Mouse (Mus musculus) myocyte (in vitro differentiated cells): ENCODE results near the gene Myo15b. TPM values are rescaled to one million over a fixed set of nuclear protein-coding genes. Genes with fewer than 3 reads are reported as not detected.

Experiments
- H3K27me3 ChIP-seq: one replicate; pipeline ENCODE4 v1.6.1; 2011; ENCODE audit not compliant: control insufficient read depth, insufficient read depth, insufficient read length
- H3K36me3 ChIP-seq: one replicate; pipeline ENCODE4 v1.6.1; 2011; ENCODE audit not compliant: control insufficient read depth, insufficient read depth
- H3K4me2 ChIP-seq: one replicate; pipeline ENCODE4 v1.6.1; 2011; ENCODE audit warnings: low read depth, control low read depth
- H3K4me3 ChIP-seq: one replicate; pipeline ENCODE4 v1.5.1; 2011; ENCODE audit warnings: mild to moderate bottlenecking, control low read depth, moderate library complexity
- H3K79me2 ChIP-seq: one replicate; pipeline ENCODE4 v1.6.1; 2011; ENCODE audit not compliant: control insufficient read depth, insufficient read depth
- H3ac ChIP-seq: one replicate; pipeline ENCODE4 v1.6.1; 2011; ENCODE audit not compliant: control insufficient read depth, insufficient read length
- CEBPB ChIP-seq: IDR thresholded peaks from 2 replicates; pipeline ENCODE4 v1.6.1; 2011; ENCODE audit warnings: mild to moderate bottlenecking, moderate library complexity; ENCODE audit not compliant: poor library complexity, insufficient read depth, severe bottlenecking
- E2F4 ChIP-seq: IDR thresholded peaks from one replicate; pipeline ENCODE4 v1.6.1; 2011; ENCODE audit warnings: mild to moderate bottlenecking, control low read depth, moderate library complexity; ENCODE audit not compliant: insufficient read depth
- MAX ChIP-seq: IDR thresholded peaks from one replicate; pipeline ENCODE4 v1.6.1; 2011; ENCODE audit warnings: low read depth, mild to moderate bottlenecking, control low read depth
- MYOD1 ChIP-seq, 3 experiments: IDR thresholded peaks; one replicate each; pipeline ENCODE4 v1.6.1; 2011; ENCODE audit warnings: control low read depth in 2 of 3, low read depth in 2 of 3, mild to moderate bottlenecking in 2 of 3, moderate library complexity in 1 of 3; ENCODE audit not compliant: insufficient read length in 2 of 3, control insufficient read depth in 1 of 3
- MYOG ChIP-seq, 3 experiments: IDR thresholded peaks; one replicate each; pipeline ENCODE4 v1.6.1; 2011; ENCODE audit warnings: control low read depth in 2 of 3, low read depth in 2 of 3, mild to moderate bottlenecking in 2 of 3; ENCODE audit not compliant: insufficient read length in 2 of 3, control insufficient read depth in 1 of 3, insufficient read depth in 1 of 3
- POLR2A ChIP-seq: IDR thresholded peaks from one replicate; pipeline ENCODE4 v1.6.1; 2011; ENCODE audit warnings: low read depth, mild to moderate bottlenecking, control low read depth, moderate library complexity; ENCODE audit not compliant: insufficient read length
- POLR2AphosphoS2 ChIP-seq: IDR thresholded peaks from one replicate; pipeline ENCODE4 v1.6.1; 2011; ENCODE audit warnings: low read depth, control low read depth; ENCODE audit not compliant: insufficient read length
- REST ChIP-seq: IDR thresholded peaks from one replicate; pipeline ENCODE4 v1.6.1; 2011; ENCODE audit warnings: mild to moderate bottlenecking, control low read depth, moderate library complexity; ENCODE audit not compliant: insufficient read depth, insufficient read length
- SRF ChIP-seq: IDR thresholded peaks from one replicate; pipeline ENCODE4 v1.6.1; 2011; ENCODE audit warnings: low read depth; ENCODE audit not compliant: control insufficient read depth, insufficient read length
- TCF12 ChIP-seq: IDR thresholded peaks from one replicate; pipeline ENCODE4 v1.6.1; 2011; ENCODE audit warnings: mild to moderate bottlenecking, control low read depth; ENCODE audit not compliant: poor library complexity, insufficient read depth, severe bottlenecking
- TCF3 ChIP-seq: IDR thresholded peaks from one replicate; pipeline ENCODE4 v1.6.1; 2011; ENCODE audit warnings: low read depth, control low read depth; ENCODE audit not compliant: insufficient read length
- USF1 ChIP-seq: IDR thresholded peaks from one replicate; pipeline ENCODE4 v1.6.1; 2011; ENCODE audit warnings: low read depth, mild to moderate bottlenecking, control low read depth, moderate library complexity
- polyA plus RNA-seq: library from polyadenylated mRNA; unstranded; fragments of >200 nt; fragmentation: generic; extraction: Trizol; gene quantifications from one replicate; pipeline ENCODE4 v1.2.1, GENCODE M21; 2012; ENCODE audit warnings: missing spikeins

The Myo15b gene
- polyA plus RNA-seq, 1 experiment: 0.23 TPM

GRCm38 (mm10) chr11:115837606-115838345 is 20.4 kb upstream of the Myo15b start:
- H3K36me3 ChIP-seq: no peaks in the 10 kb centered on the region
- H3K4me3 ChIP-seq: no peak overlapping the region
- H3K79me2 ChIP-seq: no peaks in the 10 kb centered on the region
- H3K4me2 ChIP-seq: no peak overlapping the region
- no peak for TF ChIP-seq MYOG (IDR thresholded peaks at IDR 0.05; ENCODE audit: control insufficient read depth in 1 of 3, insufficient read depth in 1 of 3, insufficient read length in 2 of 3, low read depth in 2 of 3)
- no peak for TF ChIP-seq POLR2A
- no peak for TF ChIP-seq E2F4
- no peak for TF ChIP-seq MYOD1 (IDR thresholded peaks at IDR 0.05; ENCODE audit: control insufficient read depth in 1 of 3, insufficient read length in 2 of 3, low read depth in 2 of 3)
- no peak for TF ChIP-seq POLR2AphosphoS2
- TF ChIP-seq SRF: no peak
- no peak overlapping the region for H3ac ChIP-seq
- H3K27me3 ChIP-seq: peaks cover 62% of the 10 kb centered on the region

- no peaks in the 10 kb centered on the region for H3K36me3 ChIP-seq
- no peak overlapping the region for H3K4me2 ChIP-seq
- H3ac ChIP-seq: no peak overlapping the region
- no peaks in the 10 kb centered on the region for H3K79me2 ChIP-seq
- TF ChIP-seq MYOD1 (IDR thresholded peaks at IDR 0.05; ENCODE audit: control insufficient read depth in 1 of 3, insufficient read length in 2 of 3, low read depth in 2 of 3) (peak; percentile 6 to 94 (median 63)), TCF3 (peak; percentile 49), SRF (no peak), MYOG (IDR thresholded peaks at IDR 0.05; ENCODE audit: control insufficient read depth in 1 of 3, insufficient read depth in 1 of 3, insufficient read length in 2 of 3, low read depth in 2 of 3) (peak in 2 of 3 experiments; percentile 46 to 85)
- H3K27me3 ChIP-seq: peaks cover 72% of the 10 kb centered on the region
- no peak overlapping the region for H3K4me3 ChIP-seq
Measured at GRCm38 (mm10) chr11:115838895-115839311, 19.3 kb upstream of the Myo15b start.

GRCm38 (mm10) chr11:115839732-115840131 is 18.5 kb upstream of the Myo15b start:
- H3ac ChIP-seq: no peak overlapping the region

GRCm38 (mm10) chr11:115841044-115841443 is 17.2 kb upstream of the Myo15b start:
- Histone ChIP-seq H3K79me2 (no peaks in the 10 kb centered on the region), H3K27me3 (peaks cover 71% of the 10 kb centered on the region)

More at GRCm38 (mm10) chr11:115839732-115840131, 18.5 kb upstream of the Myo15b start:
- no peak overlapping the region for H3K4me2 ChIP-seq
- H3K4me3 ChIP-seq: no peak overlapping the region
- TF ChIP-seq TCF3 (no peak), POLR2A (no peak), CEBPB (no peak), TCF12 (no peak), USF1 (no peak), MYOD1 (IDR thresholded peaks at IDR 0.05; ENCODE audit: control insufficient read depth in 1 of 3, insufficient read length in 2 of 3, low read depth in 2 of 3) (no peak), POLR2AphosphoS2 (no peak), MYOG (IDR thresholded peaks at IDR 0.05; ENCODE audit: control insufficient read depth in 1 of 3, insufficient read depth in 1 of 3, insufficient read length in 2 of 3, low read depth in 2 of 3) (no peak)
- H3K27me3 ChIP-seq: peaks cover 75% of the 10 kb centered on the region
- no peaks in the 10 kb centered on the region for H3K79me2 ChIP-seq
- H3K36me3 ChIP-seq: no peaks in the 10 kb centered on the region

GRCm38 (mm10) chr11:115841961-115842550 is 16.1 kb upstream of the Myo15b start:
- TF ChIP-seq POLR2A: no peak
- no peak for TF ChIP-seq SRF
- TF ChIP-seq POLR2AphosphoS2: no peak
- no peak for TF ChIP-seq MYOG (IDR thresholded peaks at IDR 0.05; ENCODE audit: control insufficient read depth in 1 of 3, insufficient read depth in 1 of 3, insufficient read length in 2 of 3, low read depth in 2 of 3)
- TF ChIP-seq TCF3: no peak
- no peak for TF ChIP-seq E2F4
- no peak for TF ChIP-seq TCF12
- no peak for TF ChIP-seq CEBPB
- no peak for TF ChIP-seq MAX
- TF ChIP-seq REST: no peak
- TF ChIP-seq USF1: no peak
- no peak for TF ChIP-seq MYOD1 (IDR thresholded peaks at IDR 0.05; ENCODE audit: control insufficient read depth in 1 of 3, insufficient read length in 2 of 3, low read depth in 2 of 3)
- Histone ChIP-seq H3K4me2 (no peak overlapping the region), H3ac (no peak overlapping the region), H3K4me3 (no peak overlapping the region), H3K79me2 (no peaks in the 10 kb centered on the region), H3K27me3 (peaks cover 66% of the 10 kb centered on the region), H3K36me3 (no peaks in the 10 kb centered on the region)

More at GRCm38 (mm10) chr11:115841044-115841443, 17.2 kb upstream of the Myo15b start:
- Histone ChIP-seq H3K4me3 (no peak overlapping the region), H3K4me2 (no peak overlapping the region), H3K36me3 (no peaks in the 10 kb centered on the region), H3ac (no peak overlapping the region)
- TF ChIP-seq CEBPB (no peak), SRF (no peak), POLR2A (no peak), REST (no peak), MYOD1 (IDR thresholded peaks at IDR 0.05; ENCODE audit: control insufficient read depth in 1 of 3, insufficient read length in 2 of 3, low read depth in 2 of 3) (no peak), POLR2AphosphoS2 (no peak), TCF3 (no peak), E2F4 (no peak), MYOG (IDR thresholded peaks at IDR 0.05; ENCODE audit: control insufficient read depth in 1 of 3, insufficient read depth in 1 of 3, insufficient read length in 2 of 3, low read depth in 2 of 3) (no peak), TCF12 (no peak), MAX (no peak), USF1 (no peak)
